Mouse (Mus musculus) adrenal gland (tissue): Measurements from ENCODE around the gene Insr.
"Not testable (repeated sequence)": the region's sequence is repeated elsewhere in the genome, so short reads cannot be mapped to it uniquely, and the experiment has no call there.

Experiments
- intact Hi-C: fragments of 180-260 bp; cut with DNase I; formaldehyde crosslinking; loops from one replicate; pipeline ENCODE4 v1.15.1; 2025
- long read RNA-seq, 2 experiments: library from polyadenylated mRNA; unstranded; transcript quantifications; one replicate each; pipeline ENCODE4 v2.0.0; 2020; ENCODE audit warnings: borderline replicate concordance in 1 of 2; ENCODE audit not compliant: insufficient replicate concordance in 1 of 2

Gene Insr
- long read RNA-seq, experiment 1, partial matches to known transcripts: 0 of 15 reads
- long read RNA-seq, experiment 1, other reads (novel, unspliced or antisense): 11 of 15 reads
- long read RNA-seq, experiment 2, full-length matches to known transcripts: 8 of 27 reads
- long read RNA-seq, experiment 2, partial matches to known transcripts: 1 of 27 reads
- long read RNA-seq, experiment 2, other reads (novel, unspliced or antisense): 18 of 27 reads

GRCm38 (mm10) chr8:3278934-3279720 lies at the start of gene Insr:
Gene Insr (minus strand): TSS chr8:3279617.
- intact Hi-C loops: loop anchor here (5.0 kb wide), 2 partner anchors 37 to 57 kb away; no protein-coding TSS in a partner anchor

DNA sequence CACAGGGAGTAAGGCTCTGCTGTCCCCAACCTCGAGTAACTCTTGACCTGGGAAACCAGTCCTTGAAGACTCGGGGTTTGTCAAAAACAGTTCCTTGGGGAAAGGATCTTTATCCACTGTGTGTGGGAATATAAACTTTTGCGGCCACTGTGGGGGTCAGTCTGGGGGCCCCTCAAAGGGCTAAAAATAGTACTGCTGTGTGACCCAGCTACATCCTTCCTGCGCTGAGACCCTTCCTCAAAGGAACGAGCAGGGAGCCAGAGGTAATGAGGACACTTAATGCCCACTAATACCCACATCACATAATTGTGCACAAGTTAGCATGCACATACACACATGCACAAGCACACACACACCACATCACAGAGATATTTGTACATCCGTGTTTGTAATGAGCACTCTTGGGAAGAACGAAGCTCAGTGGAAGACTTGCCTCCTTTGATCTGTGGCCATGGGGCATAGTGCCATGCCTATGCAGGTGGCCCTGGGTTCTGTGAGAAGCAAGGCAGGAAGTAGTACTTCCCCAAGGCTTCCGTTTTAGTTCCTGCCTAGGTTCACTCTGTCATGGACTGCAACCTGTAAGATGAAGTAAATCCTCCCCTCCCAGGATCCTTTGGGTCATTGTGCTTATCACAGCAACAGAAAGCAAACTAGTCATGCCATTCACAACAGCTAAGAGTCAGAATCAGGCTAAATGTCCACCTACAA lies 48.3 kb upstream of the Insr start:
- intact Hi-C loops: no loop called here

GRCm38 (mm10) chr8:3327056-3327455 lies 47.6 kb upstream of the Insr start:
- intact Hi-C loops: no loop called here

GRCm38 (mm10) chr8:3324253-3324652 lies 44.8 kb upstream of the Insr start:
- intact Hi-C loops: no loop called here

- intact Hi-C loops: not testable (repeated sequence)
Measured at GRCm38 (mm10) chr8:3319267-3319666, 39.9 kb upstream of the Insr start.

GRCm38 (mm10) chr8:3316585-3316984 lies 37.2 kb upstream of the Insr start:
- intact Hi-C loops: no loop called here

- intact Hi-C loops: no loop called here
Measured at GRCm38 (mm10) chr8:3314345-3314744, 34.9 kb upstream of the Insr start.

- intact Hi-C loops: no loop called here
Measured at GRCm38 (mm10) chr8:3313843-3314242, 34.4 kb upstream of the Insr start.

DNA sequence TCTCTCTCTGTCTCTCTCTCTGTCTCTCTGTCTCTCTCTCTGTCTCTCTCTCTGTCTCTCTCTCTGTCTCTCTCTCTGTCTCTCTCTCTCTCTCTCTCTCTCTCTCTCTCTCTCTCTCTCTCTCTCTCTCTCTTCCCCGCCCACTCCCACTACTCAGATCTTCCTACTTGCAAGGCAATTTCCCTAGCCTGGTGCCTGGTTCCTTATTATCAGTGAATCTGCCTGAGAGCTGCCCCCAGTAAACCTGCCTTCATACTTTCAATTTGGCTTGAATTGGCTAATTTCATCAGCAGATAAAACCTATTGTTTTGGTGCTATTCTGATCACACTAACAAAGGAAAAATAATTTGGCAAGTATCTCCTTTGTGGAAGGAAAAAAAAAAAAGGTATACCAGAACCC lies 34.0 kb upstream of the Insr start:
- intact Hi-C loops: not testable (repeated sequence)

DNA sequence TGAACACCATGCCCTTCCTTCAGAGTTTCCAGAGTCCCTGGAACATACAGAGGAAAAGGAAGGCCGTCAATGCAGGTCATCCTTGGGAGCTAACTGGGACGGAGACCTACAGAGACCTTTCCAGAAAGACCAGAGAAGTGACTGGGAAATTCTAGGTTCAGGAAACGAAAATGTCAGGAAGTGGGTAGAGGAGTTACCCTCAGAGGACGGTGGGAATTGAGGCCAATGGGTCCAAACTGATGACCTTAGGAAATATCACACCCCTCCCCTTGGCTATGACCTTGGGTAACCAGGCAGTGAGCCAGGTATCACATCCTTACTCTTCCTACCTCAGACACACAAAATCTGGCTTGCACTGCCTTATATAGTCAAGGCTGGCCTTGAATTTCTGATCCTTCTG lies 32.1 kb upstream of the Insr start:
- intact Hi-C loops: no loop called here

- intact Hi-C loops: no loop called here
Measured at GRCm38 (mm10) chr8:3309636-3310035, 30.2 kb upstream of the Insr start.

DNA sequence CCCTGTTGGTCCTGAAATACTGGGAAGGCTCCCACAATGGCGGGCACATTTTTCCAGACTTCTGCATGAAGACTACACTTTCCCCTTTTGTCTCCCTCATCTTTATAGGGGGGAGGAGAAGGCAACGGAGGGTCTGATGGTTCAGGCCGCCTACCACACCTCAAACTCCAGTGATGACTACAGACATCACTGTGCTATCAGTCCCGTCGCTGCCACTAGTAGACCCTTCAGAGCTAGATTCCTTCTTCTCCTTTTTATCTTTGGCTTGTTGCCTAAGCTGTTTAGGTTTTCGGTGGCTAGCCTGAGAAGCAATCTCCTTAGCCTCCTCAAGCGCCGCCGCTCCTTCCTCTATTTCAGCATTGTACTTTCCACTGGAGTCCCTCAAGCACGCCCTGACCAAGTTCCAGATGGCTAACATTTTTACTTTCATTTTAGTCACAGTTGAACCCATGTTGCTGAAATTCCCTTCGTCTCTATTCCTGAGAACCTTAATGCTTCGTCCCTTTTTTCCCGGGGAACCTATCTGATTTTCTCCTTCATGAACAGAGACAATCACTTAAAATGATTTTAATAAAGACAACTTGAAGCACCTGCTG lies 28.9 kb upstream of the Insr start:
- intact Hi-C loops: not testable (repeated sequence)

- intact Hi-C loops: no loop called here
Measured at GRCm38 (mm10) chr8:3302131-3302530, 22.7 kb upstream of the Insr start.

GRCm38 (mm10) chr8:3299322-3299721 lies 19.9 kb upstream of the Insr start:
- intact Hi-C loops: no loop called here

GRCm38 (mm10) chr8:3285824-3286223 lies 6.4 kb upstream of the Insr start:
- intact Hi-C loops: no loop called here

GRCm38 (mm10) chr8:3284656-3285055 lies 5.2 kb upstream of the Insr start:
- intact Hi-C loops: loop anchor here (5.0 kb wide), 1 partner anchor 97 kb away; no protein-coding TSS in a partner anchor

- intact Hi-C loops: loop anchor here (5.0 kb wide), 1 partner anchor 94 kb away; no protein-coding TSS in a partner anchor
Measured at GRCm38 (mm10) chr8:3281296-3281695, 1.9 kb upstream of the Insr start.

GRCm38 (mm10) chr8:3280266-3280910 lies 971 bp upstream of the Insr start:
- intact Hi-C loops: loop anchor here (5.0 kb wide), 1 partner anchor 93 kb away; no protein-coding TSS in a partner anchor

DNA sequence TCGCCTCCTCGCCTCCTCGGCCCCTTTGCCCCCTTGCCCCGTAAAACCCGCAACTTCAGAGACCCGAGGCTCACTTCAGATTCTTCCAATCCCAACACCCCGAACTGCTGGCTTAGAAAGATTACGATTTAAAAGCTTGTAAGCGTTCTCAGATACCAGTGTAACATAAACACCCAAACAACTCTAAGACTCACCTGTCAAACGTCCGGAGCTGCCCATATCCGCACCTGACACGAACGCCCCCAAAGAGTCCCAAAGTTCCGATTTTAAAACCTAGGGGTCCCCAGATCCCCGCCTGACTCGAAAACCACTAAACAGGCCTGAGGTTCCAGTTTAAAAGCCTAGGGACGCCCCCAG lies 282 bp upstream of the Insr start:
- intact Hi-C loops: loop anchor here (5.0 kb wide), 3 partner anchors 37 to 92 kb away; no protein-coding TSS in a partner anchor

- intact Hi-C loops: loop anchor here (5.0 kb wide), 2 partner anchors 36 to 56 kb away; no protein-coding TSS in a partner anchor
Measured at GRCm38 (mm10) chr8:3278181-3278820, 1.1 kb downstream of the Insr start.
